Mouse (Mus musculus) hematopoietic stem cell, adult 5-6 weeks (primary cell): ENCODE measurements around the gene Abtb1. TPM values are rescaled to one million over a fixed set of nuclear protein-coding genes. Genes with fewer than 3 reads are reported as not detected.

Source experiments
- ATAC-seq, 2 experiments: fragments of 125-278 bp in 1 of 2; replicated peaks in 1 of 2; 2 replicates each; pipeline ENCODE4 v1.8.0; 2016 to 2017; ENCODE audit warnings: inconsistent platforms in 2 of 2, mild to moderate bottlenecking in 2 of 2, moderate number of reproducible peaks in 2 of 2, low read depth in 1 of 2, moderate TSS enrichment in 1 of 2; ENCODE audit not compliant: low FRiP score in 2 of 2, poor library complexity in 2 of 2, severe bottlenecking in 2 of 2, insufficient read depth in 1 of 2, low TSS enrichment in 1 of 2
- total RNA-seq: library from RNA; stranded (forward); fragments of 172-1452, 232-1000 nt; gene quantifications from 2 replicates; pipeline ENCODE4 v1.2.3, GENCODE M21; 2017

Gene Abtb1
- total RNA-seq, 1 experiment from 2014 or later, result 82.1 TPM

GRCm38 (mm10) chr6:88838613-88839012, 3.2 kb downstream of the Abtb1 start:
- no peak for ATAC-seq

GRCm38 (mm10) chr6:88837999-88838398, 3.8 kb downstream of the Abtb1 start:
- ATAC-seq, result no peak

- ATAC-seq, result no peak
These were observed 5.5 kb downstream of the Abtb1 start for GRCm38 (mm10) chr6:88836178-88836819.

GRCm38 (mm10) chr6:88835047-88835446, 6.7 kb downstream of the Abtb1 start:
- peak; percentile 20 to 64; a peak in 2 of 4 replicates for ATAC-seq

GRCm38 (mm10) chr6:88833340-88834140, 8.2 kb downstream of the Abtb1 start:
- ATAC-seq, result no peak

- ATAC-seq, result no peak
These were observed 9.1 kb downstream of the Abtb1 start for GRCm38 (mm10) chr6:88832663-88833062.

- ATAC-seq, result peak in 1 of 2 experiments; percentile 23; a peak in 1 of 4 replicates
These were observed 10.3 kb downstream of the Abtb1 start for GRCm38 (mm10) chr6:88831456-88831855.

GRCm38 (mm10) chr6:88830112-88830702, 11.6 kb downstream of the Abtb1 start:
- ATAC-seq, result no peak

- ATAC-seq, result no peak
These were observed 12.2 kb downstream of the Abtb1 start for GRCm38 (mm10) chr6:88829579-88829978.

GRCm38 (mm10) chr6:88828206-88829009, 13.4 kb downstream of the Abtb1 start:
- ATAC-seq, result no peak

GRCm38 (mm10) chr6:88827395-88828205, 14.2 kb downstream of the Abtb1 start:
- peak; percentile 71 to 79 for ATAC-seq

- no peak for ATAC-seq
These were observed 14.8 kb downstream of the Abtb1 start for GRCm38 (mm10) chr6:88826965-88827364.

GRCm38 (mm10) chr6:88826545-88826944, 15.2 kb downstream of the Abtb1 start:
- ATAC-seq, result peak; percentile 6 to 54; a peak in 2 of 4 replicates

GRCm38 (mm10) chr6:88826088-88826487, 15.7 kb downstream of the Abtb1 start:
- no peak for ATAC-seq

GRCm38 (mm10) chr6:88824183-88824582, 17.6 kb downstream of the Abtb1 start:
- no peak for ATAC-seq

- ATAC-seq, result no peak
These were observed 19.9 kb downstream of the Abtb1 start for GRCm38 (mm10) chr6:88821901-88822300.

- ATAC-seq, result no peak
These were observed 20.5 kb downstream of the Abtb1 start for GRCm38 (mm10) chr6:88821294-88821693.
